Mouse (Mus musculus): ENCODE measurements around the gene Ptpdc1.

The Ptpdc1 gene

GRCm38 (mm10) chr13:48625433-48626184, at the start of gene Ptpdc1:
TSS of gene Ptpdc1 (minus strand) at chr13:48625664.
- DNase-seq = peak; percentile 96

- no peak for DNase-seq
These were observed 49.1 kb upstream of the Ptpdc1 start for GRCm38 (mm10) chr13:48674609-48675008.

GRCm38 (mm10) chr13:48672312-48672840, 46.9 kb upstream of the Ptpdc1 start:
- DNase-seq = no peak

- peak; percentile 8 for DNase-seq
These were observed 43.6 kb upstream of the Ptpdc1 start for GRCm38 (mm10) chr13:48668976-48669534.

- DNase-seq = no peak
These were observed 42.9 kb upstream of the Ptpdc1 start for GRCm38 (mm10) chr13:48668091-48668975.

GRCm38 (mm10) chr13:48667461-48667860, 42.0 kb upstream of the Ptpdc1 start:
- DNase-seq = no peak

- no peak for DNase-seq
These were observed 40.5 kb upstream of the Ptpdc1 start for GRCm38 (mm10) chr13:48665656-48666597.

- DNase-seq = peak; percentile 14
These were observed 39.6 kb upstream of the Ptpdc1 start for GRCm38 (mm10) chr13:48664916-48665655.

GRCm38 (mm10) chr13:48663988-48664339, 38.5 kb upstream of the Ptpdc1 start:
- no peak for DNase-seq

- no peak for DNase-seq
These were observed 37.9 kb upstream of the Ptpdc1 start for GRCm38 (mm10) chr13:48663211-48663987.

GRCm38 (mm10) chr13:48662431-48663143, 37.1 kb upstream of the Ptpdc1 start, which contains the start of gene Barx1:
TSS of gene Barx1 (plus strand) at chr13:48662998.
- no peak for DNase-seq

- DNase-seq = no peak
These were observed 36.1 kb upstream of the Ptpdc1 start for GRCm38 (mm10) chr13:48661561-48661960.

GRCm38 (mm10) chr13:48660741-48661140, 35.3 kb upstream of the Ptpdc1 start:
- DNase-seq = no peak

GRCm38 (mm10) chr13:48660221-48660734, 34.8 kb upstream of the Ptpdc1 start:
- no peak for DNase-seq

- DNase-seq = no peak
These were observed 34.1 kb upstream of the Ptpdc1 start for GRCm38 (mm10) chr13:48659254-48660220.

GRCm38 (mm10) chr13:48658588-48659253, 33.3 kb upstream of the Ptpdc1 start:
- no peak for DNase-seq

GRCm38 (mm10) chr13:48657791-48658190, 32.3 kb upstream of the Ptpdc1 start:
- DNase-seq = no peak

- peak; percentile 44 for DNase-seq
These were observed 30.2 kb upstream of the Ptpdc1 start for GRCm38 (mm10) chr13:48655637-48656036.

All from cerebellum, adult 11-12 months (tissue).